Mouse (Mus musculus) lung, postnatal 25 days (tissue): Measurements from ENCODE around the gene Rhbdl1.

Experiments used
- DNase-seq: peaks from one replicate; pipeline ENCODE4 v3.0.0; 2022; ENCODE audit warnings: low spot score

The Rhbdl1 gene

GRCm38 (mm10) chr17:25839455-25840235 lies 2.5 kb upstream of the Rhbdl1 start:
- DNase-seq, result no peak

DNA sequence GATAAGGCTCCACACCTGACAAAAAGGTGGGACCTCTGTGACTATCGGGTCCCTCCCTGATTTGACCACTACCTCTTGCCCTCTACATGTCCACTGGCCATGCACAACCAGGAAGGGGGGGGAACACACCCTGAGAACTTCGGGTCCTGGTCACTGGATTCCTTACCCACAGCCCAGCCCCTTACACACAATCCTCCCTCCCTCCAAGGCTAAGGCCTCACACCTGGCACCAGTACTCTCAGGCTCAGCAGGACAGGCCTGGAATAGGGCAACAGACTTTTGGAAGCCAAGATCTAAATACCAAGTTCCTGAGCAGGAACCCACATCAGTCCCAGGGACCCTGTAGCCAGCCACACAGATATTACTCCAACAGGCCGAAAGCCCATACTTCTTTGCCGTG lies 1.8 kb upstream of the Rhbdl1 start:
- no peak for DNase-seq

GRCm38 (mm10) chr17:25837533-25837932 lies 438 bp upstream of the Rhbdl1 start:
- no peak for DNase-seq

DNA sequence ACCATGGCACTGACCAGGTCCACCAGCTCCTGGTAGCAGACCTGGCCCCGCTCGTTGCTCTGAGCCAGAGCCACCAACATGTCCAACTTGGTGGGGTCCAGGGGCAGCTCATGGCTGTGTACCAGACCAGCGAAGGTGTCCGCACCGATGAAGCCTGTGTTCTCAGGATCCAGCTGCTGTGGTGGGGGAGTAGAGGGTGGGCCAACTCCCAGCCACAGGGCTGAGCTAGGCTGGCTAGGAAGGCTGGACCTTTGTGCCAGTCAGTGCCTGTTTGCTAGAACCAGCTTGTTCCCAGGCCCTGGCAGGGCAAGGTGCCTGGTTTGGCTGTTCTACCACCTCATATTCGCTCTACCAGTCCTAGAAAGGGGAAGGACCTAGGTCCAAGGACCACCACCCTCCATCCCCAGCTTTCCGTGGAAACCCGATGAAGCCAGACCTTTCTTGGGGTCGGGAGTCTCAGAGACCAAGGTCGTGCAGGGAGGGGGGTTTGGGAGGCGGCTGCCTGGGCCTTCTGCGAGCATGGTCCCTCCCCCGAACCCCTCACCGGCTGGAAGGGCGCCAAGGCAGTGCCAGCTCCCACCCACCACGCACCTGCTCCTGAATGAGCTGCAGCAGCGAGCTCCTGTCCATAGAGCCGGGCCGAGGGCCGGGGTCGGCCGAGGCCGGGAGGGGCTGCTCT lies 559 bp downstream of the Rhbdl1 start:
- DNase-seq, result no peak

GRCm38 (mm10) chr17:25835816-25836215 lies 1.3 kb downstream of the Rhbdl1 start:
- no peak for DNase-seq

- no peak for DNase-seq
Observed at GRCm38 (mm10) chr17:25835301-25835700, 1.8 kb downstream of the Rhbdl1 start.

DNA sequence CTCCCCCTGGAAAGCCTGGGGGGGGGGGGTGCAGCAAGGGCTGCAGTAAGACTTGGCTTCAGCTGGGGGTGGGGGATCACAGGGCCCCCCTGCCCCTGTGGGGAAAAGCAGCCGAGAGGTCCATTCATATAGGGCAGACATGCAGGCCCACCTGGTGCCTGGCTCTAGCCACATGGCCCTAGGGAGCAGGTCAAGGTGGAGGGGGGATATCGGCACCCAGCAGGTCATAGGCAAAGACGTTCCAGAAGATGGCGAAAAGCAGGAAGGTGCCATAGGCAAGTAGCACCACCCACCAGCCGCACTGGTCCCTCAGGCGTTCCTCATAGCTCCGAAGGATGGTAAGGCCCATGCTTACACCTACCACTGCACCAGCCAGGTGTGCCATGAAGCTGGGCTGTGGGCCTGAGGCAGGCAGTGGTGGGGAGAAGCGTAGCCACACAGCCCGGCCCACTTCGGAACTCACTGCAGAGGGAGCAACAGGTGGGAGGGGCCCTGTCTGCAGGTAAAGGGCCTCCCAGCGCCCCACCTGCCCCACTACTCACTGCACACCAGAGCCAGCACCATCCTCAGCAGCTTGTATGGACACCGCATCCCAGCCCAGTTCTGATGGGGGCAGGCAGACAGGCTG lies 2.4 kb downstream of the Rhbdl1 start:
- DNase-seq, result no peak

GRCm38 (mm10) chr17:25833961-25834594 lies 3.0 kb downstream of the Rhbdl1 start:
- DNase-seq, result peak; percentile 27

DNA sequence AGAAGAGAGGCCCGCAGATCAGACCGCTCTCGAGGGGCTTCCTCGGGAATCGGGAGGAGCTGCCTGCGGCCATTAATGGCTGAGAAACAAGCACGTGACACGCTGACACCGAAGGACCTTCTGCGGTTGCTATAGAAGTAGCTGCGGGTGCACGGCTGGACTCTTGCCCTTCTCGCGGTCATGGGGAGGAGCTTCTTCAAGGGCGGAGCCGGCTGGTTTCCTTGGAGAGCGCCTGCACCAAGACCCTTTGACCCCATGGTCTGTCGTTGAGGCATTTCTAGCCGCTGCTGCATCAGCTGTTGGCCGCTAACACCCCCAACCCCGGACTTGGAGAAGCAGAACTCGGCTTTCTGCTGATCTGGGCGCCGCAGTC lies 3.8 kb downstream of the Rhbdl1 start, which contains the start of gene Stub1:
Gene Stub1, minus strand, starts transcription at position 114 of the 373 bp plus-strand sequence.
- DNase-seq, result peak; percentile 91

DNA sequence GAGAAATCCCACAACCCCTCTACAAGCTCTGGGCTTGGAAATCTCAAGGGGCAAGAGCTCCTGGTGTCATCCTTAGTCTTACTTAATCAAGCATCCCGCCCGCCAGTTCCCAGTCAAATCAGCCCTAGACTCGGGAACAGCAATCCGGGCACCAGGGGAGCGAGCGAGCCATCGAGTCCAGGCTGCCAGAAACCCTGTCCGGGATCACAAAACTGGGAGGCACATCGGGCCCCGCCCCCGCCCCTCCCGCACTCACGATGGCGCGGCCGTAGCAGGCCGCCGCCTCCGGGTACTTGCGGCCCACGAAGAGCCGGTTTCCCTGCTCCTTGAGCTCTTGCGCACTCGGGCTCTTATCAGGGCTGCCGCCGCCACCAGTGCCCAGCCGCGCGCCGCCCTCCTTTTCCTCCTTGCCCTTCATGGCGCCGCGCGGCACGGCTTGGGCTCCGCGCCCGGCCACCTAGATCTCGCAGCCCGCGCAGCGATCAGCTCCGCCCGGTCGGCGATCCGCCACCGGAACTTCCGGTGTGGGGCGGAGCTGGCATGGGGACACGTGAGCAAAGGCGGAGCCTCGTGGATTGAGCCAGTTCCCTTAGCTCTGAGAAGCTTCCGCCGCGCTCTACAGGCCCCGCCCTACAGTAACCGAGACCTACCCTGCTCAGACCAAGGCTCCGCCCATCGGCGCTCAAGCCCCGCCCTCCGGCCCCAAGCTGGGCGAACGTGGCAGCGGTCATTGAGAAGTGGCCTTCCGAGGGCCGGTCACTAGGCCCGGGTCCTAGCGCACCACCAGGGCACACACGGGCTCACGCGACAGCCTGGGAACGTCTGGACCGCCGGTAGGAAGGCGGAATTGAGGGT lies 4.4 kb downstream of the Rhbdl1 start:
- peak; percentile 100 for DNase-seq

DNA sequence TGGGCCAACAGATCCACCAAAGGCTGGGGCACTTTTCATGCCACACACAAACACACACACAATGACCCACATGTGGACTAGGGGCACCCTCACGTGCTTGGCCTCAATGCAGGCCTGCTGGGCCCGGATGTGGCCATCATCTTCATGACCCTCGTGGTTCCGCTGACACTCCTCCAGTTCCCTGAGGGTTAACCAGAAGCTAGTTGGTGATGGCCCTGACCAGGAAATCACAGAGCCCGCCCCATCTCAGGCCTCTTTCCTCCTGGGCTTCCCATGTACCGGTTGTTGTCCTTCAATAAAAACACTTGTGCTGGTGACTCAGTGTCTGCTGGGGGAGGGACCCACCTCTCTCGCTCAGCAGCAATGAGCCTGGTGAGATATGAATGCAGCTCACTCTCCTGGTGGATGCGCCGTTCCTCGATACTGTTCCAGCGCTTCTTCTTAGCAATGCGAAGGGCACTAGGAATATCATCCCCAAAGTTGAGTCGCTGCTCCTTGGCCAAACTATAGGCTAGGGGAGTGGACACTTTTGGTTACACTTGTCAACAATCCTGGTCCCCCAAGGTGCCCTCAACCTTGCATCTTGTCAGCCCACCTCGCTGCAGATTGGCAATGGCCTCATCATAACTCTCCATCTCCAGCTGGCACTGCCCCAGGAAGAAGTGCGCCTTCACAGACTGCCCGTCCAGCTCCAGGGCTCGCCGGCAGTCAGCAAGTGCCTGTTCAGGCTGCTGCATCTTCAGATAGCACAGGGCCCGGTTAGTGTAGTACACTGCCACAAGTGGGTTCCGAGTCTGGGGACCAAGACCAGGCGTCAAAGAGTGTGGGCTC lies 5.4 kb downstream of the Rhbdl1 start:
- DNase-seq, result no peak

DNA sequence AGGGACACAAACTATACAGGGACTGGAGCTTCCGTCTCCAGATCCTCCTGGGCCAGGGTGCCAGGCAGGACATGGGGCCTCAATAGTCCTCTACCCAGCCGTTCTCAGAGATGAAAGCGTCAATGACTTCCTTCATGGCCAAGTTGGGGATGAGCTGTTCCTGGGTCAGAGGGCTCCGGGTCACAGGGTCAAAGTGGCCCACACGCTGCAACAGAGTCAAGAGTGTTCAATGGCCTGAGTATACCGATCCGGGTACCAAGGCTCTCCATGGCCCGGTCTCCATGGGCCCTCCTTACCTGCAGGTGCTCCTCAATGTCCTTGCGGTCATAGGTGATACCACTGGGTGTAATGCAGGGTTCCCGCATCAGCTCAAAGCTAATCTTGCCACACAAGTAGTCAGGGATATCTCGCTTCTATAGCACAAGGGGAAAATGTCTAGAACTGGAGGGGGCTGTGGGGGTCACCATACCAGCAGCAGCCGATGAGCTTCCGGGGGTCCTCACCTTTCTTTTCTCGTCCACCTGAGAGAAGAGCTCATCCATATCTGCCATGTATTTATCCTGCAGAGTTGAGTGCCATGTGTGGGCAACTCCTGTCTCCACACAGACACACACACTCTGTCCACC lies 6.2 kb downstream of the Rhbdl1 start:
- no peak for DNase-seq

GRCm38 (mm10) chr17:25830200-25830753 lies 6.8 kb downstream of the Rhbdl1 start:
- DNase-seq, result no peak

- DNase-seq, result no peak
Observed at GRCm38 (mm10) chr17:25829558-25830017, 7.5 kb downstream of the Rhbdl1 start.

- DNase-seq, result peak; percentile 73
Observed at GRCm38 (mm10) chr17:25828712-25829557, 8.2 kb downstream of the Rhbdl1 start, which contains the start of gene Jmjd8. Jmjd8 (plus strand) TSS chr17:25828867.

GRCm38 (mm10) chr17:25828223-25828594 lies 8.9 kb downstream of the Rhbdl1 start:
- DNase-seq, result no peak

GRCm38 (mm10) chr17:25827546-25828222 lies 9.4 kb downstream of the Rhbdl1 start:
- DNase-seq, result no peak

GRCm38 (mm10) chr17:25827011-25827410 lies 10.1 kb downstream of the Rhbdl1 start:
- DNase-seq, result no peak
